Mouse (Mus musculus) liver, embryonic 16.5 days (tissue): ENCODE measurements around the gene Olfr1472. TPM values are rescaled to one million over a fixed set of nuclear protein-coding genes. Genes with fewer than 3 reads are reported as not detected.
"Not testable (repeated sequence)": the region's sequence is repeated elsewhere in the genome, so short reads cannot be mapped to it uniquely, and the experiment has no call there.

Source experiments
- ATAC-seq: fragments of 200-750 bp; cut with Nextera tagmentation; 2 replicates; pipeline ENCODE4 v1.8.0; 2017; ENCODE audit warnings: low read depth, mild to moderate bottlenecking, moderate number of reproducible peaks, moderate library complexity
- H3K27ac ChIP-seq: fragments of 300-500 bp; sonication (generic); 2 replicates; pipeline ENCODE4 v1.5.1; 2014; ENCODE audit warnings: mild to moderate bottlenecking, low read length
- H3K27me3 ChIP-seq: fragments of 300-500 bp; sonication (generic); 2 replicates; pipeline ENCODE4 v1.6.1; 2014; ENCODE audit warnings: low read depth, low read length, mixed read lengths; ENCODE audit not compliant: control insufficient read depth, insufficient read depth
- H3K36me3 ChIP-seq: fragments of 300-500 bp; sonication (generic); 2 replicates; pipeline ENCODE4 v1.6.1; 2014; ENCODE audit warnings: mild to moderate bottlenecking; ENCODE audit not compliant: control insufficient read depth, insufficient read depth
- H3K4me1 ChIP-seq: fragments of 300-500 bp; sonication (generic); 2 replicates; pipeline ENCODE4 v1.6.1; 2014; ENCODE audit warnings: low read depth, low read length, mixed read lengths; ENCODE audit not compliant: control insufficient read depth
- H3K4me2 ChIP-seq: fragments of 300-500 bp; sonication (generic); 2 replicates; pipeline ENCODE4 v1.6.1; 2014; ENCODE audit warnings: low read depth, low read length, mixed read lengths
- H3K4me3 ChIP-seq: fragments of 300-500 bp; sonication (generic); 2 replicates; pipeline ENCODE4 v1.5.1; 2014; ENCODE audit warnings: low read depth, mild to moderate bottlenecking, low read length
- H3K9ac ChIP-seq: fragments of 300-500 bp; sonication (generic); 2 replicates; pipeline ENCODE4 v1.6.1; 2014; ENCODE audit warnings: low read depth, low read length
- H3K9me3 ChIP-seq: fragments of 300-500 bp; sonication (generic); replicated peaks from 2 replicates; pipeline ENCODE4 v1.6.1; 2016; ENCODE audit warnings: low read length; ENCODE audit not compliant: control insufficient read depth
- WGBS: fragments of 180-500 bp; shearing (Covaris S2); extraction: QIAGEN DNeasy Blood & Tissue Kit; methylation state at CpG from one replicate; pipeline ENCODE4 v1.1.7; 2014; ENCODE audit not compliant: insufficient replicate concordance; 5-methylcytosine and 5-hydroxymethylcytosine counted together
- polyA plus RNA-seq: library from polyadenylated mRNA; unstranded; fragments of >200 nt; fragmentation: Nextera tagmentation; extraction: Ambion mirVana; gene quantifications from 2 replicates; pipeline ENCODE4 v1.2.1, GENCODE M21; 2015

The Olfr1472 gene
- polyA plus RNA-seq = not detected in 2 replicates

DNA sequence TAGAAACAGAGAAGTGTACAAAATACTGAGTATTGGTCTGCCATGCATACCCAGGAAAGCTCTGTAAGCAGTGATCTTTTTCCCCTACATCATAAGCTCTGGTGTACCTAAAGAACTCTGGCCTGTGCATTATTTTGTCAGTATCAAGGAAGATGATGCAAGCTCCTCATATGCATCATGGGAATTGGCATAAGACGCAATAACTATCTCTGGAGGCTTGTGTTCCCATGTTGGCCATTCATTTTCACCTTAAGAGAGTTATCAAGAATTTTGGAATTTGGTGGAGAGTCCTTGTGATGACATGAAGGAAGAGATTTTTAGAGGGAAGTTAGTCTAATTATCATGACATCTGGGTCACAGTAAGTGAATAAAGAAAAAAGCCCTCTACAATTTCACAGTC lies at the start of gene Olfr1472:
Gene Olfr1472 (minus strand): TSS at position 101 of the 400 bp plus-strand sequence.
- no peak for ATAC-seq
- H3K9ac ChIP-seq = no peak within 1 kb of the TSS
- WGBS = 58% methylated on average over 1 of the region's 1 CpGs

DNA sequence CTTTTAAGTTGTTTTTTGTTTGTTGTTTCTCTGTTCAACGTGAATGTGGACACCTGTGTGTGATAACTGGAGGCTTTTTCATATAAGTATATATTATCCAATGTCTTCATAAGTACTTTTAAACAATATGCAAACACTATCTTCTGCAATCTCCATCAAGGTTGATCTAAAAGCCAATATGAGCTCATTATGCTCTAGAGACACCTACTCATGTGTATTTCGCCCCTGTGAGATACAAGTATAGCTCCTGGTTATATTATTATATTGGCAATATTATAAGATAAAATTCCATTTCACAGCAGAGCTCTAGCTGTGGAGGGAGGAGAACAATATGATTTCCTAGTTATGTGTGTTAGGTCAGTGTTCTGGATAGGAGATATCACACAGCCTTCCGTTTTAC lies 44.4 kb upstream of the Olfr1472 start, which contains the start of gene Olfr1477:
Gene Olfr1477 (plus strand): TSS at position 301 of the 400 bp plus-strand sequence.
- no peak within 1 kb of the TSS for H3K27ac ChIP-seq
- 47% methylated on average over 3 of the region's 3 CpGs for WGBS
- H3K4me1 ChIP-seq = no peaks in the 10 kb centered on the region
- no peaks in the 10 kb centered on the region for H3K27me3 ChIP-seq
- no peak within 1 kb of the TSS for H3K4me3 ChIP-seq
- H3K36me3 ChIP-seq = no peaks in the 10 kb centered on the region
- ATAC-seq = no peak
- no peak within 1 kb of the TSS for H3K9ac ChIP-seq
- H3K9me3 ChIP-seq = no peaks in the 10 kb centered on the region
- no peak within 1 kb of the TSS for H3K4me2 ChIP-seq

More for the DNA sequence above, at the start of gene Olfr1472:
- no peaks in the 10 kb centered on the region for H3K36me3 ChIP-seq
- no peaks in the 10 kb centered on the region for H3K4me1 ChIP-seq
- H3K27ac ChIP-seq = no peak within 1 kb of the TSS
- no peak within 1 kb of the TSS for H3K4me2 ChIP-seq
- H3K9me3 ChIP-seq = no peaks in the 10 kb centered on the region
- H3K4me3 ChIP-seq = no peak within 1 kb of the TSS
- H3K27me3 ChIP-seq = no peaks in the 10 kb centered on the region

DNA sequence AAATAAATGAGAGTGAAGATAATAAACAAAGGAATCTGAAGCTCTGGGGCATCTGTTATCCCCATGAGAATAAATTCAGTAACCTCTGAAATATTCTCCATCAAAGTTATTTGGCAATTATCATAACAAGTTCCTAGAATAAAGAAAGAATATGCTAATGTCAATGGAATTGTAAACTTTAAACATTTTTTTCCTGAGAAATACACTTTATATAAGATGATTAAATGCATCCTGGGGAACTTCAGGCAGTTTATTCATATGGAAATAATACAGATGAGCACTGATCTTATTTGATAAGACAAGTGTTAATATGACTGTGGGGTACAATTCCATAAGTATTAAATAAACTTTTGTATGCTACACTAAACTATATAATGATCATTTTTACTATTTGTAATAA lies 24.2 kb upstream of the Olfr1472 start, which contains the start of gene Olfr1475:
Gene Olfr1475 (minus strand): TSS at position 101 of the 400 bp plus-strand sequence.
- H3K27me3 ChIP-seq = no peaks in the 10 kb centered on the region
- ATAC-seq = no peak
- no peaks in the 10 kb centered on the region for H3K4me1 ChIP-seq
- H3K9me3 ChIP-seq = no peaks in the 10 kb centered on the region
- no peak within 1 kb of the TSS for H3K27ac ChIP-seq
- no peaks in the 10 kb centered on the region for H3K36me3 ChIP-seq
- no peak within 1 kb of the TSS for H3K9ac ChIP-seq
- no peak within 1 kb of the TSS for H3K4me3 ChIP-seq
- H3K4me2 ChIP-seq = no peak within 1 kb of the TSS

DNA sequence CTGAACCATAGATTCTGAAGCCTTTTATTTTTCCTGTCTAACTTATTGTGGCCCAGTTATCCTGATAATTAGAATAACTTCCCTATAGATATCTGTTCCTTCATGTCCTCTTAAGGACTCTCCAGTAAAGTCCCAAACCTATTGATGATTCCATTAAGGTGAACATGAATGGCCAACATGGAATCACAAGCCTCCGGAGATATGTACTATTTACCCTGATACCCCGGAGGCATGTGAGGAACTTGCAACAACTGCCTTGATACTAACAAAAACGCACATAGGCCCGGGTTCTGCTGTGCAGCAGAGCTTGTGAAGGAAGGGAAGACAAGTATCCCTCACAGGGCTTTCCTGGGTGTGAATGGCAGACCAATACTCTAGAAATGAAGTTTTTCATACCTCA lies 13.4 kb upstream of the Olfr1472 start, which contains the start of gene Olfr1474:
Gene Olfr1474 (plus strand): TSS at position 301 of the 400 bp plus-strand sequence.
- H3K4me1 ChIP-seq, H3K27ac ChIP-seq, H3K4me3 ChIP-seq, H3K27me3 ChIP-seq, H3K36me3 ChIP-seq, H3K4me2 ChIP-seq, H3K9ac ChIP-seq, H3K9me3 ChIP-seq, ATAC-seq: not testable (repeated sequence)
- WGBS = 64% methylated on average over 4 of the region's 4 CpGs

DNA sequence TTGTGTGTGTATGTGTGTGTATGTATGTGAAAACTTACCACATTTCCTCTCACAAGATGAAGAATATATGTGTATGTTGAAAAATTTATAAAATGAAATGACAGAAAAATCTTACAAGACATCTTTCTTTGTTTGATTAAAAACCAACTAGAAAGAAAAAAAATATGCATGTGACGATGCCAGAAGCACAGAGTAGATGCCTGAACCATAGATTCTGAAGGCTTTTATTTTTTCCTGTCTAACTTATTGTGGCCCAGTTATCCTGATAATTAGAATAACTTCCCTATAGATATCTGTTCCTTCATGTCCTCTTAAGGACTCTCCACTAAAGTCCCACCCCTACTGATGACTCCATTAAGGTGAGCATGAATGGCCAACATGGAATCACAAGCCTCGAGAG lies 12.8 kb downstream of the Olfr1472 start, which contains the start of gene Olfr1471:
Gene Olfr1471 (plus strand): TSS at position 301 of the 400 bp plus-strand sequence.
- not testable (repeated sequence) for H3K4me1 ChIP-seq, H3K27me3 ChIP-seq
- WGBS = 36% methylated on average over 2 of the region's 2 CpGs

DNA sequence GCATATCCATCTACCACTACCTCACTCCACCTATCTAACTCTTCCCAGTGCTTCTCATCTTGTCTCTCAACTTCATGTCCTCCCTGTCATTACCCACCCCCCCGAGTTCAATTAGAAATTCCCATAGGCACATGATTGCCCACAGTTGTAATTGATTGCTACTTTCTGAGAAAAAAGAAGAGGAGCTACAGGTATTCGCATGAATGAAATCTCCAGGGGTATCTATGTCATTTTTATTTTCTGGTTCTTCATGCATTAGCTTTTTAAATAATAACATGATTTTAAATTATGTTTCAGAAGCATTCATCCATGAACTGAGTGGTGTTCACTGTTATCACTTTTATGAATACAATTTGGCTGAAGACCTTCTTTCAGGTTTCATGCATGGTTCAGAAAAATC lies 48.3 kb downstream of the Olfr1472 start, which contains the start of gene Olfr1469:
Gene Olfr1469 (plus strand): TSS at position 301 of the 400 bp plus-strand sequence.
- H3K4me3 ChIP-seq = no peak within 1 kb of the TSS
- no peak within 1 kb of the TSS for H3K9ac ChIP-seq
- no peaks in the 10 kb centered on the region for H3K4me1 ChIP-seq
- WGBS = 42% methylated on average over 2 of the region's 2 CpGs
- no peak within 1 kb of the TSS for H3K27ac ChIP-seq
- H3K27me3 ChIP-seq = no peaks in the 10 kb centered on the region
- H3K4me2 ChIP-seq = no peak within 1 kb of the TSS
- no peak for ATAC-seq
- H3K36me3 ChIP-seq = no peaks in the 10 kb centered on the region
- no peaks in the 10 kb centered on the region for H3K9me3 ChIP-seq

More for the DNA sequence above, 12.8 kb downstream of the Olfr1472 start, which contains the start of gene Olfr1471:
- not testable (repeated sequence) for H3K27ac ChIP-seq, H3K9ac ChIP-seq, H3K4me3 ChIP-seq, H3K9me3 ChIP-seq, H3K4me2 ChIP-seq, ATAC-seq, H3K36me3 ChIP-seq

Other genes starting within 250 kb of the Olfr1472 start
- not detected in 2 replicates for gene Olfr1463, start 224.8 kb downstream of the Olfr1472 start, polyA plus RNA-seq
- gene Olfr1465, start 140.5 kb downstream of the Olfr1472 start, polyA plus RNA-seq = not detected in 2 replicates
- gene Olfr1466, start 117.2 kb downstream of the Olfr1472 start, polyA plus RNA-seq = not detected in 2 replicates
- not detected in 2 replicates for gene Olfr1467, start 93.8 kb downstream of the Olfr1472 start, polyA plus RNA-seq
- not detected in 2 replicates for gene Olfr1469, start 48.2 kb downstream of the Olfr1472 start, polyA plus RNA-seq
- not detected in 2 replicates for gene Olfr1471, start 12.7 kb downstream of the Olfr1472 start, polyA plus RNA-seq
- gene Olfr1474, start 13.5 kb upstream of the Olfr1472 start, polyA plus RNA-seq = not detected in 2 replicates
- not detected in 2 replicates for gene Olfr1475, start 24.1 kb upstream of the Olfr1472 start, polyA plus RNA-seq
- gene Olfr1477, start 44.5 kb upstream of the Olfr1472 start, polyA plus RNA-seq = not detected in 2 replicates
- not detected in 2 replicates for gene Olfr1480, start 71.8 kb upstream of the Olfr1472 start, polyA plus RNA-seq
- gene Olfr1484, start 127.4 kb upstream of the Olfr1472 start, polyA plus RNA-seq = not detected in 2 replicates
- gene Olfr1487, start 161.3 kb upstream of the Olfr1472 start, polyA plus RNA-seq = not detected in 2 replicates
- not detected in 2 replicates for gene Olfr1489, start 175.5 kb upstream of the Olfr1472 start, polyA plus RNA-seq
- not detected in 2 replicates for gene Olfr1490, start 195.0 kb upstream of the Olfr1472 start, polyA plus RNA-seq
- not detected in 2 replicates for gene Olfr1491, start 241.2 kb upstream of the Olfr1472 start, polyA plus RNA-seq